Mouse (Mus musculus) thymus, postnatal 25 days (tissue): ENCODE results near the gene Micall2.
"Not testable (repeated sequence)": the region's sequence is repeated elsewhere in the genome, so short reads cannot be mapped to it uniquely, and the experiment has no call there.

ENCODE experiments used
- DNase-seq: peaks from one replicate; pipeline ENCODE4 v3.0.0; 2022

Micall2 gene

DNA sequence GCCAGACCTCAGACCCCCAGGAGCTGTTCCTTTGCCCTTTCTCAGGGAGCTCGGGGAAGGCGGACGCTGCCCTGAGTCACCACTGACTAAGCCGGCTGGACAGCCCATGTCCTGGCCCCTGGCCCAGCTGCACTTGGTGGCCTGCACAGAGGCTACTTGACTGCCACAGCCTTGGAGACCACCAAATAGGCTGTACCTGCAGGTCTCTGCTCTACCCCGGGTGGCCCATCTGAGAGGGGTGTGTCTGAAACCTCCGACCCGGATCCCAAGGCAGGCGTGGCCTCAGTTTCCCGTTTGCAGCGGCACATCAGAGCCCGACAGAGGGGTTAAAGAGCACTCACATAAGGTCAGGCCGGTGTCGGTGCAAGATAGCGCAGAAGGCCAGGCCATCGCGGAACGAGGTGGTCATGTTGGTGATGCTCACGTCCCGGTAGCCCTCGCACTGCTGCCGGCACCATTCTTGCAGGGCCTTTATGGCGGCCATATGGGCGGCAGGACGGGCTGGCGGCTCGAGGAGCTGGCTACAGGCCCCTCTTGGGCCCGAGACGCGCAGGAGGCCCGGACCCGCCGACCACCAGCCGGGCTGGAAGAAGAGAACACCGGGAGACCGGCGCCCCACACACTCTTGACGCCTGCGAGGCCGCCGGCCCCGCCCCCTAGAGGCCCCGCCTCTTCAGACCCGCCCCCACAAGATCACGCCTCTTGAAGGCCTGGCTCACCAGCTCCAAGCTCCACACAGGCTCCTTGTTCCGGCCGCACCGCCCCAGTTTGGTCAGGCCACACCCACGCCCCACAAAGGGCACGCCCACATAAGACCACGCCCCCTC is at the start of gene Micall2:
TSS of gene Micall2 (minus strand) at position 660 of the 827 bp plus-strand sequence.
- peak; percentile 93 for DNase-seq

DNA sequence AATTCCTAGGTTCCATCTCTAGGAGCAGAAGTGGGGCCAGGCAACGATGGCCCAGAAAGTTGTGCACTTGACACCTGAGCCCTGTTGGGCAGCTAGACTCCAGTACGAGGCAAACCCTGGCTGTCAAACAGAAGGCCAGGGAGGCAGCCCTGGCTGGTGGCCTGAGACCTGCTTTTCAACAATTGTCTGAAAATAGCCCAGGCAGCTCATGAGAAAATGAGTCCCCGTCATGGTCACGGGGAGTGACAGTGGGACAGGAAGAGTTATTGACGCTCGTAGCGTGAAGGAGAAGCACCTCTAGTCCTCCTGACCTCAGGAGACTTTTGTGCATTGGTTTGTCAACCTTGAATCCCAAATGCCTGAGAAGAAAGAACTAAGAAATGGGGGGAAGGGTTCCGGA is 45.3 kb upstream of the Micall2 start:
- DNase-seq = no peak

DNA sequence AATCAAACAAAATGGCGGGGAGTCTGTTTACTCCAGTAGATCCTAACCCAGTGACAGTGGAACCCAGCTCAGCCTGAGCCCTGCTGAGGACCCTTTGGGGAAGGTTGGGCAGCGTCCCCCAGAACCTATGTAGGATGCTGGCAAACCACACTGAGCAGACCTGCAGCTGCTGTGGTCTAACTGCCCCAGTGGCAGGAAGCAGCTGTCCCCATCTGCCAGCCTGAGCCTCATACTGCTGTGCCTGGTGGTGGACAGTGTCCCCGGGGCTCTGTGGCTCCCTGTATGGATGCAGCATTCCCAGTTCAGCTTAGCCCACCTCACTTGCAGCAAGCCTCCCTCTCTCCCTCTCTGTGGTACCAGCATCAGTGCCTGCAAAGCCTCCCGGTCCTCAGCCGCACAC is 40.8 kb upstream of the Micall2 start:
- peak; percentile 73 for DNase-seq

DNA sequence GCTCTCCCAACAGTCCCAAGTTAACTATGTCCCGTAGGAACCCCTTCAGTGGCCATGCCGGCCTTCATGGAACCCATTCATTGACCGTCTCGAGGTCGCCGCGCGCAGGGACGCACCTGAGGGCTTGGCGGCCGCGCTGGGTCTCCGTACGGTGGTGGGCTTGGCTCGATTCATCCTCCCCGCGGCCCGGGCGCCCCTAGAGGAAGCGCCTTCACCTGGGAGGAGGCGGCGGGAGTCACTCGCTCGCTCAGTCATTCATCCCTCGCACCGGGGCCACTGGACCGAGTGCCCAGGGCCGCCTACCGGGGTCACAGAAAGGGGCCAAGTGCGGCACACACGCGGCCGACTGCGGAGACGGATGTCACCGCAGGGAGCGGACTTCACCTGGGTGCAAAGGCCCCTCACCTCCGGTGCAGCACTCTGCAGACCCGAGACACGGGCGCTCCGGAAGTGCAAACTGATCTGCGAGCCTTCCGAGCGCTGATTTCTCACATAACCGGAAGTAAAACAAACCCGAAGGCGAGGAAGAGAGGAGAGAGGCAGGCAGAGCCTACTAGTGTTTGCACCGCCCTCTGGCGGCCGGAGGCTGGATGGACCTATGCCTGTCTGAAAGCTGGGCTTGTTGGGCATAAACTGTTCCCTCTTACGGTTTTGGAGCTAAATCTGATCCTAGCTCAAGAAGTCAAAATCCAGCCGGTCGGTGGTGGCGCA is 39.2 kb upstream of the Micall2 start, which contains the start of gene Ints1:
TSS of gene Ints1 (minus strand) at position 459 of the 711 bp plus-strand sequence.
- peak; percentile 97 for DNase-seq

DNA sequence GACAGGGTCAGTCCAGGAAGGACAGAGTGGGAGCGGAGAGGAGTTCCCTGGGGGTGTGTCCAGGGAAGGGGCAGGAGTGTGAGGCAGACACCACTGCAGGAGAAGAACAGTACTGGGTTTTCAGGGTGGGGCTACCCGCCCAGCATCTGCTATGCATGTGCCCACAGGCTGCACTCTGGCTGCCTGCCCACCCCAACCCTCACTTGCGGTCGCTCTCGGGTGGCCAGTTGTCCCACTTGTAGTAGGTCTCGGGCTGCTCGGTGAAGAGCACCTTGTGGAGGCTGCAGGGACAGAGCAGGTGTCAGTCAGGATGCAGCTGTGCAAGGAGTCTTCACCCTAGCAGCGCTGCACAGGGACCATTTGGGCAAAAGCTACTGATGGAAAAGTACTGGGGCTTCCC is 32.1 kb upstream of the Micall2 start:
- DNase-seq = no peak

DNA sequence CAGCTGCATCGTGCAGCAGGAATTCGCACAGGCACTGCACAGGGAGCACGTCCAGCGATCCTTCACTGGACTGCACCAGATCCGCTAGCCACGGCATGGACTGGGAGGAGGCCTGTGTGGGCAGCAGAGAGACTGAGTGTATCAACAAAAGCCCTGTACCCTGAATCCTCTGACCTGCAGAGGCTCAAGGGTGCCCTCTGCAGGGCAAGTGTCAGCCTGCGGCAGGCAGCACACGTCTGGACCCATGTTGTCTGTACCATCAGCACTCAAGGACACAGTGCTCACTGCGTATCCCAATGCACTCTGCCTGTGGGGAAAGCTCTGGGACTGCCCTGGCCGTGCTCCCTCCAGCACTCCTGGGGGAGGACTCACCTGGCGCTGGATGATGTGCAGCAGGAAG is 28.2 kb upstream of the Micall2 start:
- peak; percentile 26 for DNase-seq

DNA sequence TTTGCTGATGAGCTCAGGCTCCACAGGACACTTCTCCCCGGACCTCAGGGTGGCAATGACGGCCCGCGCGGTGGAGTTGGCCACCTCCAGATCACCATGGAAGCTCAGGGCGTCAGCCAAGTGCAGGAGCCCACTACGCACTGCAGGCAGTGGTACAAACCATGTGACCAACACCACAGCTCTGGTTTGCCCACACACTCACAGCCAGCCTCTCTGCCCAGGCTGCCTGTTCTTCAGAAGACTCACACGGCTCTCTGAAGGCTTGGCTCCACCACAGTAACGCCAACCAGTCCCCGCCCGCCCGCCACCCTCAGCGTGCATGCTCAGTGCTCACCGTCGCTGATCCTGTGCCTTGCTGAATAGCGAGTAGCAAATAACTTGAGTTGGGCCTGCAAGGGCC is 22.0 kb upstream of the Micall2 start:
- DNase-seq = no peak

DNA sequence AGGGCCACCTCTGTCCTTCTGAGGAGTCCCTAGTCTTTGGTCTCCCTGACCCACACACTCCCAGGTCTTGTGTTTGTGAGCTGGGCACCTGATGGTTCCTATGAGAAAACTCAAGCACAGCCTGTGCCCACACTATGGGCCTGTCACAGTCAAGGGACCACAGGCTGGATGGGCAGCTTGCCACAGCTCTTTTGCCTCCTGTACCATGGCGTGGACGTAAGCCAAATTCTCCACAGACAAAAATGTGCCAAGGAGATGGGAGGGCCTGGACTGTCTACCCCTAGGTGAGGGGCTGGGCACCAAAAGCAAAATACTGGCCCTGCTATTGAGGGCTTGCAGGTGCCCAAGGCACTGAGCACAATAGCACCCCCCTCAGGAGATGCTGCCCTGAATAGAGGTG is 20.4 kb upstream of the Micall2 start:
- no peak for DNase-seq

DNA sequence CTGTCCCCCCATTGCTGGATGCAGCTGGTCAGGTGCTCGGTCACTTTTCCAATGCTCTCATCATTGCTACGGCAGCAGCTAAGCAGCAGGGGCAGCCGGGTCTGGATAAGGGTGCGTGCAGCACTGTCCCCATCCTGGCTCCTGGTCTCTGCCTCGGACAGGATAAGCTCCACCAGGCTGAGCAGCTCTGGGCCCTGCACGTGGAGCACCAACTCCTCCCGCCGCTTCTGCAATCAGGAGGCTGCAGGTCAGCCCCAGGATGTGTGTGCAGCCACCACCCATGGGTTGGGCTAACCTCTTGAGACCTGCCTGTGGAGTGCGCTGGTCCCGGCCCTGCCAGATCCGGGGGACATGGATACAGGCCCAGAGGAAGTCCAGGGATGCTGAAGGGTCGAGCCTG is 20.0 kb upstream of the Micall2 start:
- DNase-seq = no peak

DNA sequence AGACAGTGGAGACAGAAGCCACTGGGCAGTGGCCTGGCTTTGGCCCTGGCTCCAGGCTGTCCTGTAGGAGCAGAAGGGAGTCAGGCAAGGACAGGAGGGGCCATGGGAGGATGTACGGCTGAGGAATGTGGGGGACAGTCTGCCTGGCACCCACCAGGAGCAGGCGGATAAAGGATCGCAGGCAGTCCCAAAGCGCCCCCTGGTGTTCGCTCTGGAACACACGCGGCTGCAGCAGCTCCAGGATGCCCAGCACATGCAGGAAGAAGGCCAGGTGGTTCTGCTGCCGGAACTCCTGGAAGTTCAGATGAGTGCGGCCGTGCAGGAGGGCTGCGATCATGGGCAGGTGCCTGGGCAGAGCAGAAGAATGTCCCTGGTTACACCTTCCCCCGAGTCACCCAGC is 18.6 kb upstream of the Micall2 start:
- DNase-seq = peak; percentile 34

DNA sequence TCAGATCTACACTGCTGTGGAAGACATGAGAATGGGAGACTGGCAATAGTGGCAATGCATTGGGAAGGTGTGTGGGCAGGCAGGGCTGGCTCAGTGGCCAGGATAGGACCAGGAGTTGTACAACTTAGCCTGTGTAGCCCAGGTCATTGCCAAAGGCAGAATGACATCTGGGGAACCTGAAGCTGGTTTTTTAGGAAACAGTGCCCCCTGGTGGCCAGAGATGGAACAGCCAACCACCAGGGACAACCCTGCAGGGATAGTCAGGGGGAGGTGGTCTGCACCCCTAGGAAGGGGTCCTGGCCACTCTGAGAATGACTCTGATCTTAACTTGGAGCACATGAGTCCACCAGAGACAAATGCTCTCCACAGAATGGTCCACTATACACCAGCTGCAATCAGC is 14.4 kb upstream of the Micall2 start:
- peak; percentile 62 for DNase-seq

DNA sequence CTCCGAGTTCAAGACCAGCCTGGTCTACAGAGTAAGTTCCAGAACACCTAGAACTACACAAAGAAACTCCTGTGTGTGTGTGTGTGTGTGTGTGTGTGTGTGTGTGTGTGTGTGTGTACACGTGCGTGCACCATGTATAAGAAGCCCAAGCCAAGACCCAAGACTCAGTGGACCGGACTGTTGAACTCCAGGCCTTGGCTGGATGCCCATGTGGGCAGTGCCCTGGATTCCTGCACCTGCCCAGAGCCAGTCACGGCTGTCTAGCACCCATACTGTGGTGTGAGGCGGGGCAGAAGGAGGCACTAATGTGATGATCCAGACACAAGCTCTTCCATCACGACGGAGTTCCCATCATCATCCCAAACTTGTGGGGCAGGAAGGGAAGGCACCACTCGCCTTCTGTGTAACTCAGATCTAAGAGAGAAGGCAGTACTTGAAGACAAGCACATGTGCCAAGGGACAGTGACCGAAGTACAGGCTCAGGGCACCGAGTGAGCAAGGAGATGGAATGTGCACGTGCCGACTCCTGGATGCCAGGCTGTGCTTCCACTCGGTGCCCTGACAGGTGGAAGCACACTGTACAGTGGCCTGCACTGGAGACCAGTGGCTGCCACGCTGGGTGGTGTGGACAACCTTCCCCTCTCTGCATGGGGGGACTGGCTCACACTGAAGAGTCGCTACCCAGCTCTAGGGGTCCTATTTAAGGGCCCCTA is 13.4 kb upstream of the Micall2 start:
- DNase-seq = no peak

DNA sequence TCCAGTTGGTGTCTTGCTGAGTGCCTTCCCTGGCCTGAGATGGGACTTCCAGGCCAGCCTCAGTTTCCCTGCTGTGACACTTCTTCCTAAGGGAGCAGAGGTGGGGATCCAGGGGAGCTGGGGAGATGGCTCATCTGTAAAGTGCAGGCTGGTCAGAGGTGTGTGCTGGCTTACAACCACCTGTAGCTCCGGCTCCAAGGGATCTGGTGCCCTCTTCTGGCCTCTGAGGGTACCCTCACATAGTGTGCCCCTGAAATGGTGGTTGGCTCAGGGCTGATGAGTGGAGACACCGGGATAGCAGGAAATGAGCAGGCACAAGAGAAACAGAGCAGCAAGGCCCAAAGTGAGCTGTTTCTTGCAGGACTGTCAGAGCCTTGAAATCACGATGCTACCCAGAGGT is 9.6 kb upstream of the Micall2 start:
- DNase-seq = peak; percentile 76

DNA sequence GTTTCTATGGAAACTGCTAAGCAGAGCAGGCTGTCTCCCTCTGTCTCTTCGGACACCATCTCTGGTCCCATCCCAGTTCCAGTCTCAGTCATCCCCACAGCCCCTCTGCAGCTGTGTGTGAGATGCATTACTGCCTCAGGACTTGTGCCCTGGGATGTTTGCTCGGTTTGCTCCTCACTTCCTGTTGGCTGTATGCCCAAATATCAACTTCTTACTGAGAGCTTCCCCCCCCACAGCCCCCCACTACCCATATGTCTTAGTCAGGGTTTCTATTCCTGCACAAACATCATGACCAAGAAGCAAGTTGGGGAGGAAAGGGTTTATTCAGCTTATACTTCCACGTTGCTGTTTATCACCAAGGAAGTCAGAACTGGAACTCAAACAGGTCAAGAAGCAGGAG is 6.5 kb upstream of the Micall2 start:
- DNase-seq = not testable (repeated sequence)

DNA sequence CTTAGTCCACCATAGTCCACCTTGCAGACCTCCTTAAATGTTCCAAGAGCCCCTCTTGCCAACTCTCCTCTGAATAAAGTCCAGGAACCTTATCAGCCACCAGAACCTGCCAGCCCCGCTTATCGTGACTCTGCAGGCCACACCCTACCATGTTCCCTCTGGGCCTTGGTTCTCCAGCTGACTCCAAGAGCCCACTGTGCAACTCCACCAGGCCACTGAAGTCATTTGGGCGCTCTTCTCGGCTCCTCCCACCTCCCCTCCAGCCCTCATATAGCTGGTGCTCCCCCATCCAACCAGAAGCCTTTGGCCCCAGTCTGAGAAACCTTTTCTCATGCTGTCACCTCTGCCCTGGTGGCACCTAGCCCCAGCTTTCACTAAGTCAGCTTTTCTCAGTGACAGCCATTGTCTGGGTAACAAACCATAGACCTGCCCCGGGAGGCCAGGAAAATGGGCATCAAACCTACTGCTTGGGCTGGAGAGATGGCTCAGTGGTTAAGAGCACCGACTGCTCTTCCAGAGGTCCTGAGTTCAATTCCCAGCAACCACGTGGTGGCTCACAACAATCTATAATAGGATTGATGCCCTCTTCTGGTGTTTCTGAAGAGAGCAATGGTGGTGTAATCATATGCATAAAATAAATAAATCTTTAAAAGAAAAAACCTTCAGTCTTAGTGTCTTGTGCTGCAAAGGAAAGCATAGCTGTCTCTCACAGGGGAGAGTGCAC is 2.6 kb upstream of the Micall2 start:
- no peak for DNase-seq

DNA sequence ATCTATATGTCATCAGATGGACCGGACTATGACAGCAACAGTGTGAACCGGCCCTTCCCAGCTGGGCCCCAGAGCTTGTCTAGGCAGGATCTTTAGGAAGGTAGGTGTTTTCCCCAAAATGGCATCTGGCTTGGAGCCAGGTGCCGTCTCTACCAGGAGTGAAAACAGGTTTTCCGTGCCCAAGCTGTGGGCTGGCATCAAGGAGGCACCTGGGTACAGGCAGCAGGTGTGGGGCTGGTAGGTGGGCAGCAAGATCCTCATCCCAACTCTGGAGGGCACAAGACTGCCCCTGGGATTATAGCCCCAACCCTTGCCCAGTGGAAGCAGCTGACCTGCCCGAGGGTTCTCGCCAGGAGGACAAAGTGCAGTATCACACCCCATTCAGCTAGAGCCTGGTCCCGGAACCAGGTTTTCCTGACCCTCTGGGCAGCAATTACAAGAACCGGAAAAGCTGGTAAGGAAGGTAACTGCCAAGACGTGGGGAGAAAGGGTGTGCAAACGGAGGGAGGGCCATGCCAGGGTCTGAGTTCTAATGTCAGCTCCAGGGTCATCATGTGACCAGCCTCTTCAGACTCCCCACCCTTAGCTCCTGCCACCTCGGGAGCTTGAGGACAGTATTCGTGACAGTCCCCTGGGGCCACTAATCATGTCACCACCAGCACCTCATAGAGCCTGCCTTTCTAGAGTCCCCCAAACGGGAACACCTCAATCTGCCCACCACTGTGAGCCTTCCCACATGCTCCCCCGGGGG is 1.9 kb upstream of the Micall2 start:
- no peak for DNase-seq

DNA sequence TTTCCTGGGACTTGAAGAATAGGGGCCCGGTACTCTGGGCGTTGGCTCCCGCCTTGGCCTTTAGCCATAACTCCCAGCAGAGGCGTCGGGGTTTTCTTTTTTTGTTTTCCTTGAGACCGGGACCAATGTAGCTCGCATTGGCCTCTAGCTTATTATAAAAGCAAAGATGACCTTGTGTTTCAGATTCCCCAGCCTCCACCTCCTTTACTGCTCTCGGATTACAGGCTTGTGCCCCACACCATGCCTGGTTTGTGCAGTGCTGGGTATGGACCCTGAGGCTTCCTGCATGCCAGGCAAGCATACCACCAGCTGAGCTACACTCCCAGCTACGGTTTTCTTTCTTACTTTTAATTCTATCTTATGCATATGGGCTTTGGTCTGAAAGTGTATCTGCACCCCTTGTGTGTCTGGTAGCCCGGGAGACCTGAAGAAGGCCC is 386 bp upstream of the Micall2 start:
- no peak for DNase-seq

DNA sequence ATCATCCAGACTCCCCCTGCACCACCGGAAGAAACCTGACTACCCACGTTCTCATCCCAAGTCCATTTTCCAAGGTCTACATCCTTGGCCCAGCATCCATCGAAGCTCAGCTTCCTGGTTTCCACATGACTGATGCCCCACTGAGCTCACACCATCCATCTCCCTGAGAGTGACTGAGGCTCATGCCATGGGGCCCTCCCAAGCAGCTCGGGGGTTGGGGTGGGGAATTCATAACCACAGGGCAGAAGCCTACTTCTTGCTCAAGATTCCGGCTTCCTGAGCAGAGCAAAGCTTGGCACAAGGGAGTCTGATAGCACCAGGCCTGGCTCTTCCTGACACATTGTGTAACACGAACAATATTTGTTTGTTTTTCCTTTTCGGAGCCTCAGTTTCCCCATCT is 1.4 kb downstream of the Micall2 start:
- no peak for DNase-seq

DNA sequence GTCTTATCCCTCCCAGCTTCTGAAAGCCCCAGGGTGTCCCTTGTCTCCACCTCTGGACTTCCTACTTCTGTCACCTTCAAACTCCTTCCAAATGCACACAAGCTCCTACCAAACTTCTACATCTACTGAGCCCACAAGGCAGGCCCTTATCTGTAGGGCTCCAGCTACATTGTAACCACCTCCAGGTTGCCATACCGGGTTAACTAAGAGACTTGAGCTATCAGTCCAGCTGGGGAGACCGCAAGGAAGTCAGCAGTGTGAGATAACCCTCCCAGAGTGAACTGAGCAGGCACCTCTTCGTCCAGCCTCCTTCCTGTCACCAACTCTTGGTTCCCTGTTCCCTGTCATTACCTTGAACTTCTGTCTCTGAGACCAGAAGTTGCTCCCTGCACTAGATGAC is 2.1 kb downstream of the Micall2 start:
- no peak for DNase-seq

DNA sequence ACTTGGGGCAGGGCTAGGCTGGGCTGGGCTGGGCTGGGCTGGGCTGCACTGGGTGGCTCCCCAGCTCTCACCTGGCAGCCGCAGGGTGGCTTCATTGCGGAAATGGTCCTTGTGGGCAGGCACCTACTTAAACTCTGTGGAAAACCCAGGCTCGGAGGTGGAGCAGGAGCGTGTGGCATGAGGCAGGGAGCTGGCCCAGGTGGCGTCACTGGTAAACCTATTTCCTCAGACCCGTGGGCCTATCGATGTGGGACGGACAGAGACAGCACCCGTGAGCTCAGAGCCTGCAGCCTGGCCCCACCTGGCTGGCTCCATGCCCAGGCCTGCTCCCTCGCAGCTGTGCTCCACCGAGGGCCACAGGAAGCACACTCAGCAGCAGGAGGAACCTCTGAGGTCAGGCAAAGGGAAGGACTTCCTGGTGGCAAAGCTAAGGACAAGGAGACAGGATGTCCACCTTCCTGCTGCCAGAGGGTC is 3.5 kb downstream of the Micall2 start:
- peak; percentile 54 for DNase-seq

DNA sequence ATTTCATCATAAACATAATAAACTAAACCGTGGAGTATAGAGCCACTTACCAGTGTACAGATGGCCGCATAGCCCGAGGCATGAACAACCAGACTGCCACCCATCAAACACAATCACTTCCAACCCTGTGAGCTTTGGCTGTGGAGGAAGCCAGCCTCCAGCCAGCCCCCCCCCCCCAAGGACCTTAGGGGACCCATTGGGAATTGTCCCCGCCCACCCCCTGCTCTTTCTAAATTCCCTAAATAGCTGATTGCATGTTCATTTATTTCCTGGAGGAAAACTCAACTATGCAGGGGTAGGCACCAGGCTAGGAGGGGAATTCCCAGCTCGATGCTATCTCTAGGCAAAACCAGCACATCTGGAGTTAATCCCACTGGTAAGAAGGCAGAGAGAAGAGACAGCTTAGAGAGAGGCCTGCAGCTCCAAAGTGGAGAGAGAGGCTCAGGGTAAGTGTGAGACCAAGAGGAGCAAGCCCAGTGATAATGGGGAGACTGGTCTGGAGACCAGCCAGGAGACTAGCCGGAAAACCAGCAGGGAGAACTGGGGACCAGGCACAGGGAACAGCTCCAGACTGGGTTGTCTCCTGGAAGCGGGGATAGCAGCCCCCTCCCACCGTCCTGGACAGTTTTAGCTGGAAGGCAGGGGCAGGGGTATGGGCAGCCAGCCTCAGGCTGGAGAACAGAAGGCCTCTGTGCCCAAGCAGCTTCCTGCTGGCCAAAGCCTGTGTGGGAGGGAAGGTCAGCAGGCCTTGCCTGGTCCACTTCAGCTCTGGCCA is 5.2 kb downstream of the Micall2 start:
- no peak for DNase-seq
